Mouse (Mus musculus) testis, adult 2 months (tissue): Measurements from ENCODE around the gene Slc45a2. TPM values are rescaled to one million over a fixed set of nuclear protein-coding genes. Genes with fewer than 3 reads are reported as not detected.

ENCODE experiments used
- H3K27ac ChIP-seq: fragments of 200-500 bp; 2 replicates; pipeline ENCODE4 v1.5.1; 2012; ENCODE audit warnings: low read depth, low read length; ENCODE audit not compliant: control insufficient read depth, insufficient read depth
- H3K27me3 ChIP-seq: fragments of 200-500 bp; 2 replicates; pipeline ENCODE4 v1.6.1; 2012; ENCODE audit warnings: mild to moderate bottlenecking, low read length, moderate library complexity; ENCODE audit not compliant: control insufficient read depth, insufficient read depth
- H3K36me3 ChIP-seq: fragments of 200-500 bp; 2 replicates; pipeline ENCODE4 v1.6.1; 2012; ENCODE audit warnings: mild to moderate bottlenecking, low read length; ENCODE audit not compliant: control insufficient read depth, insufficient read depth
- H3K4me1 ChIP-seq: fragments of 200-500 bp; 2 replicates; pipeline ENCODE4 v1.6.1; 2012; ENCODE audit warnings: low read length; ENCODE audit not compliant: control insufficient read depth, insufficient read depth
- H3K4me3 ChIP-seq: fragments of 200-500 bp; 2 replicates; pipeline ENCODE4 v1.5.1; 2012; ENCODE audit warnings: low read depth, mild to moderate bottlenecking, low read length, moderate library complexity, mixed read lengths; ENCODE audit not compliant: control insufficient read depth
- CTCF ChIP-seq: fragments of 200-500 bp; IDR thresholded peaks from 2 replicates; pipeline ENCODE4 v1.5.1; 2012; ENCODE audit warnings: low read depth, mild to moderate bottlenecking, inconsistent platforms, low read length, moderate library complexity; ENCODE audit not compliant: control insufficient read depth, insufficient read depth, insufficient replicate concordance
- POLR2A ChIP-seq: fragments of 200-500 bp; IDR thresholded peaks from 2 replicates; pipeline ENCODE4 v1.6.1; 2012; ENCODE audit warnings: low read depth, mild to moderate bottlenecking, inconsistent platforms, low read length, moderate library complexity; ENCODE audit not compliant: control insufficient read depth
- polyA plus RNA-seq: library from polyadenylated mRNA; depleted of rRNA; stranded (reverse); fragments of >200 nt; gene quantifications from 2 replicates; pipeline ENCODE4 v1.2.3, GENCODE M21; 2012; rRNA removed

Slc45a2 gene
- polyA plus RNA-seq: 0.07 and 0.28 TPM in 2 replicates

GRCm38 (mm10) chr15:11000421-11000820 lies at the start of gene Slc45a2:
Slc45a2 (plus strand) TSS chr15:11000721.
- peak within 1 kb of the TSS; percentile 1 for H3K4me3 ChIP-seq
- peaks cover 5% of the 10 kb centered on the region for H3K4me1 ChIP-seq
- H3K27ac ChIP-seq: no peak within 1 kb of the TSS
- no peaks in the 10 kb centered on the region for H3K36me3 ChIP-seq
- H3K27me3 ChIP-seq: no peaks in the 10 kb centered on the region
- no peak for TF ChIP-seq CTCF
- no peak for TF ChIP-seq POLR2A

- Histone ChIP-seq H3K36me3 (no peaks in the 10 kb centered on the region), H3K27ac (peak within 1 kb of the TSS; percentile 29), H3K4me1 (peaks cover 5% of the 10 kb centered on the region), H3K27me3 (no peaks in the 10 kb centered on the region), H3K4me3 (peak within 1 kb of the TSS; percentile 30)
- TF ChIP-seq POLR2A (no peak), CTCF (no peak)
Measured at GRCm38 (mm10) chr15:10951951-10952759, 48.4 kb upstream of the Slc45a2 start, which contains the start of gene C1qtnf3. C1qtnf3 (plus strand) TSS chr15:10952332.

- Histone ChIP-seq H3K4me3 (no peak overlapping the region), H3K27ac (peak overlapping the region; percentile 29), H3K27me3 (no peaks in the 10 kb centered on the region), H3K4me1 (peaks cover 5% of the 10 kb centered on the region), H3K36me3 (no peaks in the 10 kb centered on the region)
- TF ChIP-seq POLR2A: no peak
- no peak for TF ChIP-seq CTCF
Measured at GRCm38 (mm10) chr15:10952760-10953305, 47.7 kb upstream of the Slc45a2 start.

- Histone ChIP-seq H3K27ac (no peak overlapping the region; the same call in 1 of the 2 replicates), H3K4me1 (peaks cover 5% of the 10 kb centered on the region), H3K4me3 (no peak overlapping the region), H3K36me3 (no peaks in the 10 kb centered on the region), H3K27me3 (no peaks in the 10 kb centered on the region)
- TF ChIP-seq POLR2A (no peak), CTCF (no peak)
Measured at GRCm38 (mm10) chr15:10953465-10953864, 47.1 kb upstream of the Slc45a2 start.

- Histone ChIP-seq H3K27ac (peak overlapping the region; percentile 60; the same call in 1 of the 2 replicates), H3K36me3 (no peaks in the 10 kb centered on the region), H3K4me1 (peaks cover 5% of the 10 kb centered on the region), H3K27me3 (no peaks in the 10 kb centered on the region), H3K4me3 (no peak overlapping the region)
- no peak for TF ChIP-seq CTCF
- no peak for TF ChIP-seq POLR2A
Measured at GRCm38 (mm10) chr15:10954381-10955016, 46.0 kb upstream of the Slc45a2 start.

GRCm38 (mm10) chr15:10955156-10955555 lies 45.4 kb upstream of the Slc45a2 start:
- peaks cover 5% of the 10 kb centered on the region for H3K4me1 ChIP-seq
- TF ChIP-seq POLR2A: no peak
- no peak for TF ChIP-seq CTCF
- no peaks in the 10 kb centered on the region for H3K27me3 ChIP-seq
- H3K36me3 ChIP-seq: no peaks in the 10 kb centered on the region
- no peak overlapping the region for H3K4me3 ChIP-seq
- H3K27ac ChIP-seq: no peak overlapping the region

- Histone ChIP-seq H3K4me3 (no peak overlapping the region), H3K27me3 (no peaks in the 10 kb centered on the region), H3K36me3 (no peaks in the 10 kb centered on the region), H3K27ac (no peak overlapping the region), H3K4me1 (peaks cover 5% of the 10 kb centered on the region)
- TF ChIP-seq CTCF: no peak
- TF ChIP-seq POLR2A: no peak
Measured at GRCm38 (mm10) chr15:10956706-10957105, 43.8 kb upstream of the Slc45a2 start.
